Mouse (Mus musculus) lung, postnatal 0 days (tissue): ENCODE data around the gene Slc5a4b. TPM values are rescaled to one million over a fixed set of nuclear protein-coding genes. Genes with fewer than 3 reads are reported as not detected.

Experiments used
- ATAC-seq: fragments of 200-750 bp; cut with Nextera tagmentation; 2 replicates; pipeline ENCODE4 v1.8.0; 2017; ENCODE audit warnings: moderate library complexity
- DNase-seq: peaks from one replicate; pipeline ENCODE4 v3.0.0-alpha.2; 2016; ENCODE audit warnings: low spot score
- H3K27ac ChIP-seq: fragments of 300-500 bp; sonication (generic); 2 replicates; pipeline ENCODE4 v1.5.1; 2014; ENCODE audit warnings: antibody characterized with exemption, mild to moderate bottlenecking, low read length, mixed read lengths
- H3K27me3 ChIP-seq: fragments of 300-500 bp; sonication (generic); replicated peaks from 2 replicates; pipeline ENCODE4 v1.6.1; 2014; ENCODE audit warnings: low read length, mixed read lengths; ENCODE audit not compliant: insufficient read depth
- H3K36me3 ChIP-seq: fragments of 300-500 bp; sonication (generic); 2 replicates; pipeline ENCODE4 v1.6.1; 2014; ENCODE audit warnings: low read length, mixed read lengths; ENCODE audit not compliant: insufficient read depth
- H3K4me1 ChIP-seq: fragments of 300-500 bp; sonication (generic); 2 replicates; pipeline ENCODE4 v1.6.1; 2014; ENCODE audit warnings: antibody characterized with exemption, low read depth, low read length, mixed read lengths; ENCODE audit not compliant: insufficient read depth
- H3K4me2 ChIP-seq: fragments of 300-500 bp; sonication (generic); replicated peaks from 2 replicates; pipeline ENCODE4 v1.6.1; 2014; ENCODE audit warnings: low read depth, mild to moderate bottlenecking, low read length, moderate library complexity, mixed read lengths
- H3K4me3 ChIP-seq: fragments of 300-500 bp; sonication (generic); 2 replicates; pipeline ENCODE4 v1.5.1; 2014; ENCODE audit warnings: low read depth, low read length
- H3K9ac ChIP-seq: fragments of 300-500 bp; sonication (generic); replicated peaks from 2 replicates; pipeline ENCODE4 v1.6.1; 2014; ENCODE audit warnings: low read depth, mild to moderate bottlenecking
- H3K9me3 ChIP-seq: fragments of 300-500 bp; sonication (generic); 2 replicates; pipeline ENCODE4 v1.6.1; 2016; ENCODE audit warnings: low read length, mixed read lengths
- CTCF ChIP-seq: IDR thresholded peaks from 2 replicates; pipeline ENCODE4 v1.5.1; 2016; ENCODE audit warnings: antibody characterized with exemption, mild to moderate bottlenecking
- EP300 ChIP-seq: IDR thresholded peaks from 2 replicates; pipeline ENCODE4 v1.6.1; 2016; ENCODE audit warnings: antibody characterized with exemption, mild to moderate bottlenecking, control low read depth
- WGBS: fragments of 180-500 bp; shearing (Covaris S2); extraction: QIAGEN DNeasy Blood & Tissue Kit; methylation state at CpG from one replicate; pipeline ENCODE4 v1.1.7; 2014; 5-methylcytosine and 5-hydroxymethylcytosine counted together
- polyA plus RNA-seq: library from polyadenylated mRNA; unstranded; fragments of >200 nt; fragmentation: Nextera tagmentation; extraction: Ambion mirVana; gene quantifications from 2 replicates; pipeline ENCODE4 v1.2.1, GENCODE M21; 2015

The Slc5a4b gene
- polyA plus RNA-seq, 1 experiment from 2014 or later: 0.04 TPM

- Histone ChIP-seq H3K27me3 (no peaks in the 10 kb centered on the region), H3K4me1 (no peaks in the 10 kb centered on the region), H3K9ac (no peak overlapping the region), H3K9me3 (no peaks in the 10 kb centered on the region), H3K4me3 (no peak overlapping the region), H3K4me2 (no peak overlapping the region), H3K27ac (no peak overlapping the region), H3K36me3 (no peaks in the 10 kb centered on the region)
- no peak for TF ChIP-seq CTCF
- TF ChIP-seq EP300: no peak
- DNase-seq: peak; percentile 7
- ATAC-seq: no peak
- WGBS: 23% methylated on average over 12 of the region's 12 CpGs
These were observed 42.8 kb downstream of the Slc5a4b start for GRCm38 (mm10) chr10:76067674-76068613.

- DNase-seq: no peak
- no peaks in the 10 kb centered on the region for H3K9me3 ChIP-seq
- H3K9ac ChIP-seq: no peak overlapping the region
- H3K4me3 ChIP-seq: no peak overlapping the region
- TF ChIP-seq CTCF: no peak
- no peak for TF ChIP-seq EP300
- no peak overlapping the region for H3K4me2 ChIP-seq
- ATAC-seq: no peak
- WGBS: 90% methylated on average over 5 of the region's 5 CpGs
- H3K4me1 ChIP-seq: no peaks in the 10 kb centered on the region
- H3K36me3 ChIP-seq: no peaks in the 10 kb centered on the region
- H3K27me3 ChIP-seq: no peaks in the 10 kb centered on the region
- no peak overlapping the region for H3K27ac ChIP-seq
These were observed 48.3 kb downstream of the Slc5a4b start for GRCm38 (mm10) chr10:76062439-76062838.

- TF ChIP-seq EP300: no peak
- Histone ChIP-seq H3K9ac (no peak overlapping the region), H3K27me3 (no peaks in the 10 kb centered on the region), H3K27ac (no peak overlapping the region), H3K9me3 (no peaks in the 10 kb centered on the region), H3K4me3 (no peak overlapping the region), H3K36me3 (no peaks in the 10 kb centered on the region), H3K4me1 (no peaks in the 10 kb centered on the region), H3K4me2 (no peak overlapping the region)
- DNase-seq (no peak), ATAC-seq (no peak)
- WGBS: 65% methylated on average over 11 of the region's 11 CpGs
These were observed 58.9 kb downstream of the Slc5a4b start for GRCm38 (mm10) chr10:76051860-76052259.

GRCm38 (mm10) chr10:76048967-76049366 lies 61.8 kb downstream of the Slc5a4b start:
- H3K4me2 ChIP-seq: no peak overlapping the region
- no peaks in the 10 kb centered on the region for H3K4me1 ChIP-seq
- H3K27ac ChIP-seq: no peak overlapping the region
- DNase-seq (no peak), ATAC-seq (no peak)
- H3K27me3 ChIP-seq: no peaks in the 10 kb centered on the region
- H3K36me3 ChIP-seq: no peaks in the 10 kb centered on the region
- 8% methylated on average over 6 of the region's 6 CpGs for WGBS
- no peak for TF ChIP-seq EP300
- TF ChIP-seq CTCF: no peak
- H3K4me3 ChIP-seq: no peak overlapping the region
- no peaks in the 10 kb centered on the region for H3K9me3 ChIP-seq
- no peak overlapping the region for H3K9ac ChIP-seq

- 17% methylated on average over 5 of the region's 5 CpGs for WGBS
- H3K27ac ChIP-seq: no peak overlapping the region
- no peaks in the 10 kb centered on the region for H3K27me3 ChIP-seq
- peak; percentile 49; the same call in 1 of the 2 replicates for ATAC-seq
- H3K36me3 ChIP-seq: no peaks in the 10 kb centered on the region
- DNase-seq: no peak
- H3K9ac ChIP-seq: no peak overlapping the region
- TF ChIP-seq EP300 (no peak), CTCF (no peak)
- no peak overlapping the region for H3K4me2 ChIP-seq
- H3K9me3 ChIP-seq: no peaks in the 10 kb centered on the region
- H3K4me1 ChIP-seq: no peaks in the 10 kb centered on the region
- no peak overlapping the region for H3K4me3 ChIP-seq
These were observed 63.4 kb downstream of the Slc5a4b start for GRCm38 (mm10) chr10:76047182-76047869.

GRCm38 (mm10) chr10:76046754-76047153 lies 64.0 kb downstream of the Slc5a4b start:
- ATAC-seq (no peak), DNase-seq (no peak)
- H3K9ac ChIP-seq: no peak overlapping the region
- H3K36me3 ChIP-seq: no peaks in the 10 kb centered on the region
- 0% methylated on average over 1 of the region's 1 CpGs for WGBS
- H3K4me3 ChIP-seq: no peak overlapping the region
- H3K4me2 ChIP-seq: no peak overlapping the region
- no peak overlapping the region for H3K27ac ChIP-seq
- H3K9me3 ChIP-seq: no peaks in the 10 kb centered on the region
- TF ChIP-seq CTCF: no peak
- TF ChIP-seq EP300: no peak
- H3K4me1 ChIP-seq: no peaks in the 10 kb centered on the region
- no peaks in the 10 kb centered on the region for H3K27me3 ChIP-seq
